Mouse (Mus musculus): ENCODE measurements around the gene Dennd4b. TPM values are rescaled to one million over a fixed set of nuclear protein-coding genes. Genes with fewer than 3 reads are reported as not detected.
A peak's percentile ranks its signal among the peaks of the same experiment; 100 is the strongest.

Dennd4b gene
- 6.2 and 6.7 TPM in 2 replicates for polyA plus RNA-seq (2016; fragmentation: Nextera tagmentation; extraction: Ambion mirVana)

DNA sequence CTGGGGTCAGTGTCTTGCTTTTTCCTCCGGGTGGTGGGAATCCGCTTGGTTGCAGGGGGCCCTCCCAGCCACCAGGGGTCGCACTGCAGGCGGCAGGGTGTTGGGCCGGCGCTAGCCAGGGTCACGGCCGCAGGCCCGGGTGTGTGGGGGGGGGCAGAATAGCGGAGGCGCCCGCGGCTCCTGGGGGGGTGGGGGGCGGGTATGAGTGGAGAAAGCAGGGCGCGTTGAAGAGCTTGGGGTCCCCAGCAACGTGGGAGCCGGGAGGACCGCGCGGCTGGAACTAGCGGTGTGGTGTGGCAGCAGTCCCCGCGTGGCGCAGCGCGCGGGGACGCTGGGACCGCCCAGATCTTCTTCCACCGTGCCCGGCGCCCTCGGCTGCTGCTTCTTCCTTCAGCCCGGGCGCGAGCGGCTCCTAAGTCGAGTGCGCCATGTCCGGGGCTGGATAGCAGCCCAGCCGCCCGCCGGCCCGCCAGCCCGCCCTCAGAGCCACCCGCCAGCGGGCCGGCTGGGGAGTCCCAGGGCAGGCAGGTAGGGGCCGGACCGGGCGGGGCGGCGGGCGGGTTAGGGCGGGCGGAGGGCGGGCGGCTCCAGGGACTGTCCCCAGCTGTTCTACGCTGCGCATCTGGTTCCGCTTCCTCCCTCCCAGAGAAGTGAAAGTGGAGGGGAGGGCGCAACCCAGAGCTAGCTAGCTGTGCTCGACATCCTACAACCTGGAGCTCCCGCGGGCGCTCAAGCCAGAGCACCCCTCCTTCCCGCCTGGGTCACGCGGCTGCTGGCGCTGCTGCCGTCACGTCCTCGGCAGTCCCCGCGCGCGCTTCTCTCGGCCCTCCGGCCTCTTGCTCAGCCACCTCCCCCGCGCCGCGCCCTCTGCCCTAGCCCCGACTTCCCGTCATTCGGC, at the start of gene Dennd4b:
Gene Dennd4b, plus strand, starts transcription at position 152 of the 898 bp plus-strand sequence.
- ATAC-seq (ENCODE audit: low FRiP score), result peak; percentile 85
- H3K36me3 ChIP-seq, result peaks cover 40% of the 10 kb centered on the region
- H3K4me3 ChIP-seq, result peak within 1 kb of the TSS; percentile 89
- H3K27ac ChIP-seq, result peak within 1 kb of the TSS; percentile 96
- H3K4me2 ChIP-seq (replicated peaks), result peak within 1 kb of the TSS; percentile 94
- WGBS, result under 1% methylated on average over 78 of the region's 87 CpGs
- peaks cover 14% of the 10 kb centered on the region for H3K4me1 ChIP-seq
- no peaks in the 10 kb centered on the region for H3K9me3 ChIP-seq (replicated peaks)
- H3K9ac ChIP-seq, result peak within 1 kb of the TSS; percentile 93
- H3K27me3 ChIP-seq, result no peaks in the 10 kb centered on the region

- no peak overlapping the region for H3K27ac ChIP-seq
- no peak overlapping the region for H3K4me2 ChIP-seq (replicated peaks)
- no peak overlapping the region for H3K4me3 ChIP-seq
- no peak overlapping the region for H3K9ac ChIP-seq
- peaks cover 32% of the 10 kb centered on the region for H3K4me1 ChIP-seq
- no peaks in the 10 kb centered on the region for H3K9me3 ChIP-seq (replicated peaks)
- no peak for ATAC-seq (ENCODE audit: low FRiP score)
- H3K36me3 ChIP-seq, result peaks cover 16% of the 10 kb centered on the region
- no peaks in the 10 kb centered on the region for H3K27me3 ChIP-seq
- 48% methylated on average over 1 of the region's 1 CpGs for WGBS
Observed at GRCm38 (mm10) chr3:90215825-90216380, 49.1 kb upstream of the Dennd4b start.

DNA sequence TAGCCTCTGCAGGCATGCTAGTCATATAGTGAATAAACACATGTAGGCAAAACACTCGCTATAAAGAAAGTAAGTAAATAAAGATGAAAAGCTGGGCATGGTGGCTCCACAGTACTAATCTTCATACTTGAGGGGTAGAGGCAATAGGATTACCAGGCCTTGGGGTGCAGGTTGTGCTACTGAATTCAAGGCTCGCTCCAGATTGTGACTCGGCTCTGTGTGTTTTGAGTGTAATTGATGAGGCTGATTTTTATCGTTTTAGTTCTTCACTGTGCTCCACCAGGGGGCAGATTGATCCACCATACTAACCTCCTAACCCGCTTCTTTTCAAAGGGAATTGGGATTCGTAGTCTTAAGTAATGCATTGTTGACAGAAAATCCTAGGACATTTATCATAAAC, 44.9 kb upstream of the Dennd4b start:
- Histone ChIP-seq H3K9ac (peak overlapping the region; percentile 64; the same call in 1 of the 2 replicates), H3K9me3 (replicated peaks) (no peaks in the 10 kb centered on the region), H3K27me3 (no peaks in the 10 kb centered on the region), H3K36me3 (peaks cover 5% of the 10 kb centered on the region), H3K4me1 (peaks cover 18% of the 10 kb centered on the region; the same call in 1 of the 2 replicates), H3K4me3 (peak overlapping the region; percentile 42), H3K27ac (peak overlapping the region; percentile 70), H3K4me2 (replicated peaks) (peak overlapping the region; percentile 77)
- ATAC-seq (ENCODE audit: low FRiP score), result peak; percentile 48; the same call in 1 of the 2 replicates
- WGBS, result 13% methylated on average over 6 of the region's 6 CpGs

- Histone ChIP-seq H3K9ac (peak overlapping the region; percentile 64), H3K27ac (peak overlapping the region; percentile 70), H3K27me3 (no peaks in the 10 kb centered on the region), H3K4me3 (peak overlapping the region; percentile 42), H3K4me1 (peaks cover 18% of the 10 kb centered on the region; the same call in 1 of the 2 replicates), H3K9me3 (replicated peaks) (no peaks in the 10 kb centered on the region), H3K4me2 (replicated peaks) (peak overlapping the region; percentile 77), H3K36me3 (peaks cover 8% of the 10 kb centered on the region)
- WGBS, result 2% methylated on average over 18 of the region's 20 CpGs
- ATAC-seq (ENCODE audit: low FRiP score), result peak; percentile 64
Observed at GRCm38 (mm10) chr3:90220531-90220951, 44.4 kb upstream of the Dennd4b start.

GRCm38 (mm10) chr3:90221123-90221522, 43.9 kb upstream of the Dennd4b start:
- H3K4me2 ChIP-seq (replicated peaks), result peak overlapping the region; percentile 77
- no peaks in the 10 kb centered on the region for H3K9me3 ChIP-seq (replicated peaks)
- H3K27ac ChIP-seq, result no peak overlapping the region
- peaks cover 11% of the 10 kb centered on the region for H3K36me3 ChIP-seq
- no peaks in the 10 kb centered on the region for H3K27me3 ChIP-seq
- WGBS, result 27% methylated on average over 5 of the region's 5 CpGs
- H3K4me3 ChIP-seq, result peak overlapping the region; percentile 42
- peaks cover 18% of the 10 kb centered on the region; the same call in 1 of the 2 replicates for H3K4me1 ChIP-seq
- no peak for ATAC-seq (ENCODE audit: low FRiP score)
- peak overlapping the region; percentile 64 for H3K9ac ChIP-seq

- Histone ChIP-seq H3K9me3 (replicated peaks) (no peaks in the 10 kb centered on the region), H3K9ac (no peak overlapping the region), H3K4me2 (replicated peaks) (no peak overlapping the region), H3K27me3 (no peaks in the 10 kb centered on the region), H3K4me1 (peaks cover 18% of the 10 kb centered on the region; the same call in 1 of the 2 replicates), H3K27ac (no peak overlapping the region), H3K4me3 (no peak overlapping the region), H3K36me3 (peaks cover 11% of the 10 kb centered on the region)
- ATAC-seq (ENCODE audit: low FRiP score), result no peak
- WGBS, result 87% methylated on average over 4 of the region's 4 CpGs
Observed at GRCm38 (mm10) chr3:90222455-90222854, 42.5 kb upstream of the Dennd4b start.

- no peak overlapping the region for H3K4me3 ChIP-seq
- no peak overlapping the region for H3K9ac ChIP-seq
- H3K27ac ChIP-seq, result no peak overlapping the region
- H3K4me1 ChIP-seq, result peaks cover 18% of the 10 kb centered on the region; the same call in 1 of the 2 replicates
- WGBS, result 85% methylated on average over 3 of the region's 3 CpGs
- ATAC-seq (ENCODE audit: low FRiP score), result no peak
- peaks cover 11% of the 10 kb centered on the region for H3K36me3 ChIP-seq
- H3K9me3 ChIP-seq (replicated peaks), result no peaks in the 10 kb centered on the region
- no peaks in the 10 kb centered on the region for H3K27me3 ChIP-seq
- no peak overlapping the region for H3K4me2 ChIP-seq (replicated peaks)
Observed at GRCm38 (mm10) chr3:90222941-90223340, 42.0 kb upstream of the Dennd4b start.

DNA sequence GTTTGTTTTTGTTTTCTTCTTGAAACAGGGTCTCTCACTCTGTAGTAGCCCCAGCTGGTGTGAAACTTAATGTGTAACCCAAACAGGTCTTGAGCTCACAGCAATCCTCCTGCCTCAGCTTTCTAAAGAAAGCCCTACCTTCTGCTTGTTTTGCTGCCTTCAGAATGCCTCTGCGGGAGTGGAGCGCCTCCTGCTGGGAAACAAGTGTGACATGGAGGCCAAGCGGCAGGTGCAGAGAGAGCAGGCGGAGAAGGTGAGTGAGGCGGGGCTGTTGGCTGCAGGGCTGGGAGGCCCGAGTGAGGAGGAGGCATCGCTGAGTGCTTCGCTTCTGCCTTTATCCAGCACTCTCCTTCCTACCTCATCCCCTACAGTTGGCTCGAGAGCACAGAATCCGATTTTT, 40.7 kb upstream of the Dennd4b start:
- Histone ChIP-seq H3K27me3 (no peaks in the 10 kb centered on the region), H3K4me3 (no peak overlapping the region), H3K27ac (no peak overlapping the region), H3K9me3 (replicated peaks) (no peaks in the 10 kb centered on the region), H3K4me1 (peaks cover 18% of the 10 kb centered on the region; the same call in 1 of the 2 replicates), H3K36me3 (peaks cover 11% of the 10 kb centered on the region), H3K4me2 (replicated peaks) (no peak overlapping the region), H3K9ac (no peak overlapping the region)
- 78% methylated on average over 10 of the region's 10 CpGs for WGBS
- ATAC-seq (ENCODE audit: low FRiP score), result no peak

DNA sequence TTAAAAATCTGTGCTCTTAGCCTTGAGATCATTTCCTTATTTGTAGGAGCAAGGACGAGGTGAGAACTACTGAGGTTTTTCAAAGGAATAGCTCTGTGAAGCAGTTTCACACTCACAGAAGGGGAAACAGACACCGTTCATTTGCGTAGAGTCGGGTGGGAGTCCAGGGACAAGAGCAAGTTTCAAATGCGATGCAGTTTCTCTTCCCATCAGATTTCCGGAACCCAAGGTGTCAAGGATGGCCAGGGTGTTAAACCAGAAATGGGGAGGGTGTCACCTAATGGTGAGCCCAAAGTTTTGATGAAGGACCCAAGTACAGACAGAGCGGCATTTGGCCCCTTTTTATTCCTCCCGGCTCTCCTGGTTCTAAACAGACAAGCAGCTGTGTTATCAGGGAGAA, 33.9 kb upstream of the Dennd4b start:
- Histone ChIP-seq H3K4me2 (replicated peaks) (peak overlapping the region; percentile 83), H3K27me3 (no peaks in the 10 kb centered on the region), H3K27ac (peak overlapping the region; percentile 82; the same call in 1 of the 2 replicates), H3K4me1 (peaks cover 7% of the 10 kb centered on the region), H3K9ac (peak overlapping the region; percentile 39; the same call in 1 of the 2 replicates), H3K9me3 (replicated peaks) (no peaks in the 10 kb centered on the region), H3K4me3 (peak overlapping the region; percentile 71), H3K36me3 (peaks cover 20% of the 10 kb centered on the region)
- ATAC-seq (ENCODE audit: low FRiP score), result no peak
- WGBS, result 15% methylated on average over 8 of the region's 8 CpGs

DNA sequence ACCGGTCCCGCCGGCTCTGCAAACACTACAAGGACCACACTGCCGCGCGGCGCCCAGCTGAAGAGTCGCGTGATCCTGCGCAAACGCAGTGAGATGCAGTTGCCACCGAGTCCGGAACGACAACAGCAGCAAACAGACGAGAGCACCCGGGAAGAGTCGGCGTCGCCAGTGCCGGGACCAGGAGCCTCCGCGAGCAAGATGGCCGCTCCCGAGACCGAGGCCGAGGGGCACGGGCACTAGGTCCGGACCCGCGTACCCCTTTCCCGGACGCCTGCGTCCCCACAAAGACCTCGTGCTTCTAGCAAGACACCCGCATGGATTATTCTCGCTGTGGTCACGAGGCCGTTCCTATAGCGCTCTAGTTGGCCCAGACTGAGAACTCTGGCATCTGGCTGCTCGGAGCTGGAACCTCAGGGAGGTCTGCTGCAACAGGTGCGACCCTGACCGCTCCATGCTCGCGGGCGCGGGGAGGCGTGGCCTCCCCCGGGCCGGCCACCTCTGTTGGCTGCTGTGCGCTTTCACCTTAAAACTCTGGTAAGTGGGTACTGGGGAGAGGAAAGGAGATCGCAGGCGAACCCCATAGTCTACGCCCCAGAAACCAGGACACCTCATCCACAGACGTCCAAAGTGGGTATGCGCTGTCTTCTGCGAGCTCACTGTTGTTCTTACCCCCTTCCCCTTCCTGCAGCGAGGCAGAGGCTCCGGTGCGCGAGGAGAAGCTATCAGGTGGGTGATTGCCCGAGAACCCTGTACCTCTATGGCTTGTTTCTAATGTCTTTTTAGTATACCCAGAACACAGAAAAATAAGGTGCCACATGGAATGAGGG, 33.3 kb upstream of the Dennd4b start, which contains the start of gene Jtb:
Gene Jtb, plus strand, starts transcription at position 91 of the 827 bp plus-strand sequence.
- under 1% methylated on average over 61 of the region's 61 CpGs for WGBS
- peak within 1 kb of the TSS; percentile 71 for H3K4me3 ChIP-seq
- peak; percentile 98 for ATAC-seq (ENCODE audit: low FRiP score)

GRCm38 (mm10) chr3:90241251-90241650, 23.7 kb upstream of the Dennd4b start:
- no peaks in the 10 kb centered on the region for H3K9me3 ChIP-seq (replicated peaks)
- 98% methylated on average over 2 of the region's 2 CpGs for WGBS
- H3K27me3 ChIP-seq, result no peaks in the 10 kb centered on the region
- no peak overlapping the region for H3K27ac ChIP-seq
- no peak for ATAC-seq (ENCODE audit: low FRiP score)
- peaks cover 13% of the 10 kb centered on the region for H3K4me1 ChIP-seq
- H3K36me3 ChIP-seq, result peaks cover 3% of the 10 kb centered on the region; the same call in 1 of the 2 replicates
- H3K4me3 ChIP-seq, result no peak overlapping the region
- no peak overlapping the region for H3K4me2 ChIP-seq (replicated peaks)
- H3K9ac ChIP-seq, result no peak overlapping the region

More for the DNA sequence above, 33.3 kb upstream of the Dennd4b start, which contains the start of gene Jtb:
- peaks cover 7% of the 10 kb centered on the region for H3K4me1 ChIP-seq
- H3K27ac ChIP-seq, result peak within 1 kb of the TSS; percentile 82
- peak within 1 kb of the TSS; percentile 83 for H3K4me2 ChIP-seq (replicated peaks)
- no peaks in the 10 kb centered on the region for H3K9me3 ChIP-seq (replicated peaks)
- peaks cover 24% of the 10 kb centered on the region for H3K36me3 ChIP-seq
- H3K27me3 ChIP-seq, result no peaks in the 10 kb centered on the region
- H3K9ac ChIP-seq, result peak within 1 kb of the TSS; percentile 63
